Mouse (Mus musculus): ENCODE data around the gene Tshz3.
A peak's percentile ranks its signal among the peaks of the same experiment; 100 is the strongest.

The Tshz3 gene

GRCm38 (mm10) chr7:36697118-36697855 is 631 bp upstream of the Tshz3 start:
- DNase-seq (ENCODE audit: low read depth): peak; percentile 60

DNA sequence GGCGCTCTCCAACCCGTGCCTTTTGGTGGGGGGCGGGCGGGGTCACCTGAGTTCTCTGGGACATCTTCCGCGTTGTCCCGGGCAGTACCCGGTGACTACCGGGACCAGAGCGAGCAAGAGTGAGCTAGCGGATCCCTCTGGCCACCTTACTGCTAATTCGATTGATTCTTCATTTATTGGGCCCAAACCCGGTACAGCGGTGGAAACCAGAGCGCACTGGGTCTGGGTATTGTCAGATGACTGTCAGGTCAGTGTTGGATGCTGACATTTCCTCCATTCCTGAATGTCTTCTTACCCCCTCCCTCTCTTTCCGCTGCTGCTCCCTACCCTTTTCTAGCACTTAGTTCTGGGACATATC is 650 bp downstream of the Tshz3 start:
- peak; percentile 4 for DNase-seq (ENCODE audit: low read depth)

GRCm38 (mm10) chr7:36699001-36699987 is 1.4 kb downstream of the Tshz3 start:
- peak; percentile 50 for DNase-seq (ENCODE audit: low read depth)

GRCm38 (mm10) chr7:36706636-36707035 is 8.7 kb downstream of the Tshz3 start:
- no peak for DNase-seq (ENCODE audit: low read depth)

- no peak for DNase-seq (ENCODE audit: low read depth)
Observed at GRCm38 (mm10) chr7:36707266-36707665, 9.3 kb downstream of the Tshz3 start.

GRCm38 (mm10) chr7:36707681-36708350 is 9.9 kb downstream of the Tshz3 start:
- no peak for DNase-seq (ENCODE audit: low read depth)

DNA sequence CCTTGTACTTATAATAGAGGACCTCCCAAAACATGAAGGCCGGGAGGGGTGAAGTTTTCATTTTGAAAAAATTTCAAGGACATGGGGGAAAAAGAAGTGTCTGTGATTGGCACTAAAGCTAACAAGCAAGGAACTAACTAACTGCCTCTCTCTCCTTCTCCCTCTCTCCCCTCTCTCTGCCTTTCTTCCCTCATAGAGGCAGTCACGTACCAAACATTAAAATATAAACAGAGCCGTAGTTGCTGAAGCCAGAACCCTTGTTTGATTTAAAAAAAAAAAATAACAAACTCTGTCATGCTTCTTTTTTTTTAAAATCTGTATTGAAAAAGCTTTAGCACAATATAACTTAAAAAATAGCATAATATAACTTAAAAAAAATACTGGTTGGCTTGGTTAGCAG is 10.9 kb downstream of the Tshz3 start:
- no peak for DNase-seq (ENCODE audit: low read depth)

- DNase-seq (ENCODE audit: low read depth): peak; percentile 16
Observed at GRCm38 (mm10) chr7:36709239-36709638, 11.3 kb downstream of the Tshz3 start.

DNA sequence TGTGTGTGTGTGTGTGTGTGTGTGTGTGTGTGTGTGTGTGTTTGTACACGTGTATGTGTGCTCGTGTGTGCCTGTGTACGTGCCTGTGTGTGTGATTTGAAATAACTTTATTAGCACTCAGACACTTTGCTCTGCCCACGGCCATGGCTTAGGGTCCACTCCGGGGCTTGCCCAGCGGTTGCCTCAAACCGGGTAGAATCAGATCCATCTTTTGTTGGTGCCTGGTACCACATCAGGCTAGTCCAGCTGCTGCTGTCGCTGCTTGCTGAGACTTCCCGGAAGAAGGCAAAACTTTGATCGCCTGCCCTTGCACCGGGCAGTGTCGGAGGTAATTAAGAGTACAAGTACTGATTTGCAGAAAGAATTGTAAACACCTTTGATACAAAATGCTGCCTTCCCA is 12.1 kb downstream of the Tshz3 start:
- DNase-seq (ENCODE audit: low read depth): no peak

GRCm38 (mm10) chr7:36710387-36710786 is 12.5 kb downstream of the Tshz3 start:
- DNase-seq (ENCODE audit: low read depth): no peak

DNA sequence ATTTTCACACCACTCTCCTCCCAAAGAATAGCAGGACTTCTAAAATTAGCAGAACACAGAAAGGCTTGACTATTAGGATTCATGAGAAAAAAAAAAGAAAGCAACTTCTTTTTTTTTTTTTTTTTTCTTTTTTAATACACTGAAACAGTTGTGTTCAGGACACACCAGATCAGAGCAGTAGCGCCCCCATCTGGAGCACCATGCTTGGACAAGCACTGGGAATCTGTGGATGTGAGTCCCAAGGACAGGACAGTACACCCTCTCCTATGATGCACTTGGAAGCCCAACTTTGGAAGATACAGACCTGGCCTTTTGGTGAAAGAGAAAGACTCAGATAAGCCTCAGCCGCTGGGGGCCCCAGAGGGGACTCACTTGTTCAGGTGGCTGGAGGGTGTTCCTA is 13.8 kb downstream of the Tshz3 start:
- no peak for DNase-seq (ENCODE audit: low read depth)

- no peak for DNase-seq (ENCODE audit: low read depth)
Observed at GRCm38 (mm10) chr7:36714323-36714722, 16.4 kb downstream of the Tshz3 start.

GRCm38 (mm10) chr7:36717192-36717591 is 19.3 kb downstream of the Tshz3 start:
- DNase-seq (ENCODE audit: low read depth): no peak

GRCm38 (mm10) chr7:36720830-36721229 is 22.9 kb downstream of the Tshz3 start:
- DNase-seq (ENCODE audit: low read depth): no peak

GRCm38 (mm10) chr7:36736303-36737050 is 38.6 kb downstream of the Tshz3 start:
- DNase-seq (ENCODE audit: low read depth): no peak

- DNase-seq (ENCODE audit: low read depth): no peak
Observed at GRCm38 (mm10) chr7:36751480-36751879, 53.6 kb downstream of the Tshz3 start.

DNA sequence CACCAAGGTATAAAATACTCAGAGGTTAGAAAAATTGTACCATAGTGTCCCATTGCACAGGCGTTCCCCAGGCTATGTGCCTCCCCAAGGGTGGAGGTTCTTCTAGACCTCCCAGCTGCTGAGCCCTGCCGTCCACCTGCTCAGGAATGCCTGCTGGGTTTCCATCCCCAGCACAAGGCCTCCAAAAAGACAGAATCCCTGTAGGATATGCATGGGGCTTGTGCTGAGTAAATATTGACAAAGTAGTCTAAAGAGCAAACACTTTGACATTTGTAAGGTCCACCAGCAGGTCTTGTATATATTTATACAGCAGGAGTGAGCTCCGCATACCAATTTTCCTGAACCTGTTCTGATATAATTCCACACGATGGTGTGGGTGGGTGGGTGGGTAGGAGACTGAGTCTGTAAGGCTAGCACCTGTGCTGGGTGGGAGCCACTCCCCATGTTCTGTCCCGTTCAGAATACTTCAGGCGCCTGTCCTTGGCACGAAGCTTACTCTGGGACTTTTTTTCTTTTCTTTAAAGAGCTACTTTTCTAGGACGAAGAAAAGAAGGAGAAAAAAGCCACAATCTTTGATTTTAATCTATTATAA is 69.7 kb downstream of the Tshz3 start:
- DNase-seq (ENCODE audit: low read depth): no peak

GRCm38 (mm10) chr7:36773086-36773485 is 75.2 kb downstream of the Tshz3 start:
- no peak for DNase-seq (ENCODE audit: low read depth)

GRCm38 (mm10) chr7:36776956-36777355 is 79.0 kb downstream of the Tshz3 start:
- DNase-seq (ENCODE audit: low read depth): peak; percentile 3

- no peak for DNase-seq (ENCODE audit: low read depth)
Observed at GRCm38 (mm10) chr7:36778456-36778855, 80.5 kb downstream of the Tshz3 start.

DNA sequence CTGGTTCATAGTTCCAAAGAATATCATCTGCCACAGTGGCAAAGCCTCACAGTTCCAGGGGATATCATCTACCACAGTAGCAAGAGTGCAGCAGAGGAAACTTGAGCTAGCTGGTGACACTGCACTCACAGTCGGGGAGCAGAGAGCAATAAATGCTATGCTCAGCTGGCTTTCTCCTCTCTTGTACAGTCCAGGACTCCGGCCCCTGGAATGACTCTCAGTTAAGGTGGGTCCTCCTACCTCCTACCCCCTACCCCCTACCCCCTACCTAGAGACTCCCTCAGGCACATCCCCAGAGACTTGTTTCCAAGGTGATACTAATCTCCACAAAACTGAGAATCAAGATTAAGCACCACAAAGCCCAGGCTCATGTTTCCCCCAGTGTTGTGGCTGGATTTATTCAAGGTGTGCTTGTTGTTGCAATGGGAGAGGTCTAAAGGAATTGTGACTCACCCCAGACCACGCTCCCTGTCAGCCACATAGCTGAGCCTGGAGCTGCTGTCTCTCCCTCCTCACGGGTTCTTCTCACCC is 86.4 kb downstream of the Tshz3 start:
- DNase-seq (ENCODE audit: low read depth): no peak

All from NIH3T3 (cell line).